Mouse (Mus musculus) spleen, postnatal 4 days (tissue): ENCODE results near the gene Bach1.

Experiments used
- DNase-seq, 2 experiments: peaks; one replicate each; pipeline ENCODE4 v3.0.0; 2022; ENCODE audit warnings: low spot score in 2 of 2

Bach1 gene

GRCm38 (mm10) chr16:87711961-87712360, 13.2 kb downstream of the Bach1 start:
- no peak for DNase-seq

GRCm38 (mm10) chr16:87712986-87713693, 14.4 kb downstream of the Bach1 start:
- DNase-seq, result peak; percentile 64 to 75

GRCm38 (mm10) chr16:87714550-87714949, 15.8 kb downstream of the Bach1 start:
- no peak for DNase-seq

GRCm38 (mm10) chr16:87715221-87715620, 16.5 kb downstream of the Bach1 start:
- DNase-seq, result no peak

GRCm38 (mm10) chr16:87716269-87716668, 17.5 kb downstream of the Bach1 start:
- no peak for DNase-seq

- no peak for DNase-seq
These were observed 18.4 kb downstream of the Bach1 start for GRCm38 (mm10) chr16:87717046-87717660.

GRCm38 (mm10) chr16:87719071-87719470, 20.3 kb downstream of the Bach1 start:
- DNase-seq, result no peak

- DNase-seq, result no peak
These were observed 21.0 kb downstream of the Bach1 start for GRCm38 (mm10) chr16:87719688-87720283.

GRCm38 (mm10) chr16:87720851-87721409, 22.2 kb downstream of the Bach1 start:
- DNase-seq, result no peak

GRCm38 (mm10) chr16:87722857-87723256, 24.1 kb downstream of the Bach1 start:
- DNase-seq, result no peak

GRCm38 (mm10) chr16:87723479-87723878, 24.7 kb downstream of the Bach1 start:
- DNase-seq, result no peak

- no peak for DNase-seq
These were observed 26.1 kb downstream of the Bach1 start for GRCm38 (mm10) chr16:87724826-87725225.

- DNase-seq, result no peak
These were observed 26.5 kb downstream of the Bach1 start for GRCm38 (mm10) chr16:87725241-87725640.

GRCm38 (mm10) chr16:87725963-87726362, 27.2 kb downstream of the Bach1 start:
- no peak for DNase-seq

- no peak for DNase-seq
These were observed 27.6 kb downstream of the Bach1 start for GRCm38 (mm10) chr16:87726369-87726768.

- no peak for DNase-seq
These were observed 28.5 kb downstream of the Bach1 start for GRCm38 (mm10) chr16:87727250-87727649.

- no peak for DNase-seq
These were observed 29.2 kb downstream of the Bach1 start for GRCm38 (mm10) chr16:87727918-87728317.

GRCm38 (mm10) chr16:87728703-87729102, 30.0 kb downstream of the Bach1 start:
- no peak for DNase-seq

GRCm38 (mm10) chr16:87729469-87729868, 30.7 kb downstream of the Bach1 start:
- no peak for DNase-seq

- DNase-seq, result no peak
These were observed 36.2 kb downstream of the Bach1 start for GRCm38 (mm10) chr16:87734868-87735381.

GRCm38 (mm10) chr16:87736106-87736505, 37.4 kb downstream of the Bach1 start:
- DNase-seq, result no peak

- no peak for DNase-seq
These were observed 38.6 kb downstream of the Bach1 start for GRCm38 (mm10) chr16:87737296-87737695.
